Mouse (Mus musculus): Measurements from ENCODE around the gene Cfap65.
A peak's percentile ranks its signal among the peaks of the same experiment; 100 is the strongest.

Gene Cfap65

DNA sequence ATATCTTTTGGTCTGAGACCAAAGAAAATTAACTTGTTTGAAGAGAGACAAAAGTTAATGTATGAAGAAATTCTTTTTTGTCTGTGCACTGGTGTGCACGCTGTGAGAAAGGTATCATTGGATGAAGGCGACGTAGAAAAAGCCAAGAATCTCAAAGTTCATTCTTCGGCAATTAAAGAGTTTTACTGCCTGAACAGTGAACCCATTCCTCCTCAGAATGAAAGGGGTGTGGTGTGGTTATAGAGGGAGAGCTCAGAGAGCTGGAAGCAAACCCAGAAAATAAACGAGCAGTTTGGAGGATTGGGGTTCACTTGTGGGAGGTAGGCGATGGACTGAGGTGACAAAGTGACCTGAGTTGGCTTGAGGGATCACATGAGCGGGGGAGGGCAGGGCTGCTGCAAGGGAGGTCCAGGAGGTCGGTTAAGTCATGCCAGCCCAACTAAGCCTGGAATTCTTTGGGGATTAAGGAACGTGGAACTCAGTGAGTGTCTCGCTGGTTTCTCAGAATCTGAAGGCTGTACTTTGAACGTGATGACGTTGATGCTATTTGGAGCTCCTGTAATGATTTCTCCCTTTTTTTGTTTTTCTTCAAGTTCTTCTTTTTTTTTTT is 927 bp upstream of the Cfap65 start:
- peak; percentile 80 to 86 for DNase-seq

DNA sequence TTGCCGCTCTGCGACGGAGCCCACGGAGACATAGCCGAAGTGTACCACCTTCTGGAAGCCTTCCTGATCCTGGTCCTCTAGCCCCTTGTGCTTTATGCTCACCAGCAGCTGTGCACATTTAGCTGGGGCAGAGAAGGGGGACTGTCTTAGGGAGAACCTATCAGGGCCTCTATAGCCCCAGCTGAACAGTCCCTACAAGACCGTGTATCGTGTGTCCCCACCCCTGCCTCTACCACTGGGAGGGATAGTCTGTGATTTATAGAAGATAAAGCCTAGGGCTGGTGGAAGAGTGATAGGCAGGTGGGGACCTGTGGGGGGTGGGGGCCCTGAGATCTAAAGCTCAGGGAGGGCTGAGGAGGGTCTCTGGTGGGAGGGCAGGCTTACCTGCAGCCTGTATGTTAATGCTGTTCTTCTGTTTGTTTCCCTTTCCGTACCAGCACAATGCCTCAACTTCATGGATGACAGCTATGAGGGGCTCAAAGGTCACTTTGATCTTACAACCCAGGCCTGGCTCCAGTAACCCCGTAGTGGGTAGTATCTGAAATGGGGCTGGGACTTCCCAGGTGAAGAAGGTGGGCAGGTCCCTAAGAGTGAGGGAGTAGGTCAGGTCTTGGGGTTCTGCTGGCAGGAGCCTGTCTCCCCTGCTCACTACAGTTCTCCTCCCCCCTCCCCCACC is 7.6 kb downstream of the Cfap65 start:
- peak; percentile 13 to 14 for DNase-seq

DNA sequence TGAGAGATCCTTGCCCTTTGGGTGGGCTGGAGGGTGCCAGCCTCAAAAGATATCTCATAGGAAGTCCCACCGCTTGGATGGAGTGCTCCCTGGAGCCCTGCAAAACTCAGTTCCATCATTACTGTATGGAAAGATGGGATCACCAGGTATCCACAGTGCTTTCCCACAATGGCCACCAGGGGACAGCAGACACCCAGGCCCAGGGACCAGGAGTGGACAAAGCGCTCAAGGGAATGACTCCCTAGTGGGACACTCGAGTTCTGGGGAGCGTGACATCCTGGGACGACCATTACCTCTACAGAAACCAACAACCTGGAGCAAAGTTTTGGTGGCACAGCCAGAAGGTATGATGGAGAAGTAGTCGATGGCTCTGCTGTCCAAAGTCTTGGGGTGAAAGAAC is 8.7 kb downstream of the Cfap65 start:
- peak; percentile 69 to 85 for DNase-seq

DNA sequence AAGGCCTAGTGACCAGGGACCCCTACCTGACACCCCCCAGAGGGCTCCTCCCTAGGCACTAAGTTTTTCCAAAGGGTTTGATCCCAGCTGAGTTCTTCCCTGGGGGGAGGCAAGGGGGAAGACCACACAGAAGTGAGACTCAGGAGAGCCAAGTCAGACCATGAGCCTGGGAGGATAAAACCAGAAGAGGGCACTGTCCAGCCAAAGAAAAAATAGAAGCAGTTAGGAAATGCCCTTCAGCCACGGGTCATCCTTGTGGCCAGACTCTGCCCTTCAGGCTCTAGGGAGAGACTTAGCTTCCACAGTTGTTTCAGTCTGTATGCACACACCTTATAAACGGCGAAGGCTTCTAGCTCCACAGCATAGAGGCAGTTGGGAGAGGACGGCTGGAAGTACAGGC is 10.9 kb downstream of the Cfap65 start:
- peak; percentile 44 to 45 for DNase-seq

DNA sequence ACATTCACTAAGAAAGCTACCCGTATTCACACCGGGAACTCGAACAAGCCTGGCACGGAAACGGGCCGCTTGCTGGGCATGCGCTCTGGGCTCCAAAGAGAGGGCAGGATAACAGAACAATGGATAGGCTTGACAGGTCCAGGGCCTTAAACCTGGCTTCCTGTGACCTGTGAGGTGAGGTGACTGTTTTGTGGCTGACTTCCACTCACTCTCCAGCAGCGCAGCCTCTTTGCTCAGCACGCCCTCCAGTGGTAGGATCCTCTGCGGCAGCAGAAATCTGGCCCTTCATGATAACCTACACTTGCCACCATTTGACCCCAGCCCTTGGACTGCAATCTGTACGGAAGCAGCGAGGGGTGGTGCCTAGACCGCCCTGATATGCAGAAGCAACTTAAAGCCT is 19.7 kb downstream of the Cfap65 start:
- DNase-seq: peak in 1 of 2 experiments; percentile 61

DNA sequence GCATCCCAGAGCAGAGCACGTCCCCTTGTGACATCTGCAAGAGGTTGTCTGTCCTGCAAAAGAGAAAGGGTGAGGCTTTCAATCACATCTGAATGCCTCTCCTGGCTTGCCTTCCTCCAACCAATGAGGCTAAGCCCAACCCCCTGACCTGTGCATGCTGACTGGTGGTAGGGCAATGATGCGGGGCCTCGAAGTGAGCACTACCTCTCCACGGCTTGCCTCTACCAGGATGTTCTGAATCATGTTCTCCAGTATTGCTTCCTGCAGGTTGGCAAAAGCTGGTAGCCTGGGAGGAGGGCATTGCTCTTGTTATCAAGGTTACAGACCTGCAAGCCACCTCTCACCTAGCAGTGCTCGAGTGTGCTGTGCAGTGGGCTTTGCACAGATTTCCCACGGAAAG is 33.2 kb downstream of the Cfap65 start:
- DNase-seq: no peak

DNA sequence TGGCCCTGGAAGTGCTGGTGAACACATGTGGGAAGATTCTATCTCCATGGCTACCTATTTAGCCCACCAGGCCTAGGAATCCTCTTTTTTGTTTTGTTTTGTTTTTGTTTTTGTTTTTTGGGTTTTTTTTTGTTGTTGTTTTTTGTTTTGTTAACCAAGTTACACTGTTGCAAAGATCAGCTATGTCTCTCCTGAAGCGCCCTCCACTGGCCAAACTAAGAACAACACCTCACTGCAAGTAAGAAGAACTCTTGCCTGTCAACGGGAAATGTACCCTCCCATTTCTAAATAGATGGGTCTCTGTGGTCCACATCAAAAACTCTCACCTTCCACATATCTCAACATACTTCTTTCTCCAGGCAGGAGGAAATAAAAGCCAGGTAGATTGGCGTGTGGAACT is 33.7 kb downstream of the Cfap65 start:
- DNase-seq: peak; percentile 51 to 89

DNA sequence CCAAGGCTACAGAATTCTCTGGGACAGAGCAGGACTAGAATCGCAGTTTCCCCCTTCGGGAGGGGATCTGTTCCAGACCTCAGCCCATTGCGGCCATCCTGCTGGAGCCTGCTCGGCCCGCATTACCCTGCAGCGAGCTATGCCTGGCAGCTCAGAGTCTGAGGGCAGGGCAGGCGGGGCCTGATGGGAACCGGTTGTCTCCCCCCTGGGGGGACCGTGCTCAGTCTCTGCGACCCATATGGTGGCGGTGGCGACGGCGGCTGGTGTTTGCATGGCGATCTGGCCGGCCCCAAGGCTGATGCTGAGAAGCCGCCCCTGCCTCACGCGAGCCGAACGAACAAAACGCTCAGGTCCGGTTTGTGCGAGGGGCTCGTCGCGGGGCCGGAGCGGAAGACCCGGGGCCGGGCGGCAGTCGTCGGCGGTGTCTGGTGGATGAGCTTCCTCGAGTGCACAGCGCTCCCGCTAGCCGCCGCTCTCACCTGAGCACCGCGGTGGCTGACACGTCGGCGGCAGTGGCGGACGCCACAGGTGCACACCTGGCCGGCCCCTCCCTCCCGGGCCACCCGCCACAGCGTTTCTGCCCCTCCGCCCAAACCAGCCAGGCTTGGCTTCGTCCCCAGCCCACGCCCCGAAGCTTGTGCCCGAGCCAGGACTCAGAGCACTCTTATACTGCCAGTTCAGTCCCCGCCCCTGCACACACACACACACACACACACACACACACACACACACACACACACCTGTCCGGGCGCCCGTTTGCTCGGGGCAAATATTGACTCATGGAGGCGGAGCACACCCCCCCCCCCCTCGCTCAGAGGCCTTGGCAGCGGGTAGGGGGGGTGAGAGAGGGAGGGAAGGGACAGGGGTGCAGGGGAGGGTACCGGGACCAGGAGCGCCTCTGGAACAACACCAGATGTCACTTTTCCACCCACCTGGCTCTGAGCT is 34.8 kb downstream of the Cfap65 start:
- DNase-seq: peak; percentile 64 to 65

DNA sequence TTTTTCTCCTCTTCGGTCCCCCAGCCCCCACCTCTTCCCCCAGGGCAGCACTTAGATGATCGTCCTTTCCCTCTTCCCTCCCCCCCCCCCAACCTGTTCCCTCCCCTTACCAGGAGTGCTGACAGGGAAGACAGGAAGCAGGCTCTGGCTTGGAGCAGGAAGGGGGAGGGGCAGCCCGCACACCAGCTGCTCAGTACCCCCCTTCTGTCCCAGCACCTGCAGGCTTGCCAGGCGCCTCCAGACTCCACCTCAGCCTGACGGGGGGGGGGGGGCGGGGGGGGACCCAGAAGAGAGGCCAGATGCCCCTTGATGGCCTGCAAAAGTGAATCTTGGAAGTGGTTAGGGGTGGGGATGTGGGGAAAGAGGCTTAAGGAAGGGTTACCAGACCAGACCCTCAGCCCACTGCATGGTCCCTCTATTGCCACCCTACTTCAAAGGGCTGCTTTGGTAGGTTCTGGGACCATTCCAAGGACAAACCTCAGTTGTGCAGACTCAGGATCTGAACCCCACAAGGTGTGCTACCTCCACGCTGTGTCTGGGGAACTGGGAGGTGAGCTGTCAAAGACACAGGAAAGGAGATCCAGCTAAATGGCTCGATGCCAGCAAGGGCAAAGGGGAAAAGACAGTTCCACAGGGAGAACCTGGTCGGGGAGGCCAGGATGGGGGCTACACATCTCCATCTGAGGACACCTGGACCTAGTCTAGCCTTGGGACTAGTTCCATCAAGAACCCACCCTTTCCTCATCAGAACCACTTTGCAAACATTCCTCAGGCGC is 36.6 kb downstream of the Cfap65 start:
- DNase-seq: peak in 1 of 2 experiments; percentile 61

DNA sequence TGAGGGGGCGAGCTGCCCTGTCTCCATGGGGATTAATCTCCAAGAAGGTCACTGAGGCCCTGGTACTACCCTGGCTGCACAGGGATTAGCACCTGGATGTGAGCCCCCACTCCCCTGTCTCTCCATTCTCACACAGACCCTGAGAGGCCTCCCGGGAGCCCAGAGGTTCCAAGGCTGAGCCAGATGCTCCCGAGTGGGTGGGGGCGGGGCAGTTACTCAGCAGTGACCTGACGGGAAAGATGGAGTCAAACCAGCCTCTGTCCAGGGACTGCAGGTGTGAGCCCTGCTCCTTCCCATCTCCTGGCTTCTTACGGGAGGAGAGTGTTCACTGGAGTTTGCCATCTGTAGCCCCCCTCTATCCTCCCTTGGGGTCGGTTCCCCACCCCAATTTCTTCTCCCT is 37.4 kb downstream of the Cfap65 start:
- DNase-seq: no peak

DNA sequence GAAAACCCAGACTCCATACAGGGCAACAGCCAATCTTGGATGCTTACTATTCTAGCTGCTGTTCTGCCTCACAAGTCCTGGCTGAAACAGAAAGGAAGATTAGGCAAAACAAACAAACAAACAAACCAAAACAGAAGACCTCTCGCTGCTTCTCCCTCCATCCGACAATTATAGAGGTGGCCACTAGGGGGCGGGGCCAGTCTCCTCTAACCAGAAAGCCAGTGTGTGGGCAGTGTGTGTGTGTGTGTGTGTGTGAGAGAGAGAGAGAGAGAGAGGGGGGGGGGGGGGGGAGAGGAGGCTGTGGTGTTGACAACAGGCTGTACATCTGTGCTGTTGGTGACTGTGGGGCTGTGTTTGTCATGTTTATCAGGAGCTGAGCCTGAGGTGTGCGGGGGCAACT is 40.4 kb downstream of the Cfap65 start:
- DNase-seq: peak; percentile 59 to 84

DNA sequence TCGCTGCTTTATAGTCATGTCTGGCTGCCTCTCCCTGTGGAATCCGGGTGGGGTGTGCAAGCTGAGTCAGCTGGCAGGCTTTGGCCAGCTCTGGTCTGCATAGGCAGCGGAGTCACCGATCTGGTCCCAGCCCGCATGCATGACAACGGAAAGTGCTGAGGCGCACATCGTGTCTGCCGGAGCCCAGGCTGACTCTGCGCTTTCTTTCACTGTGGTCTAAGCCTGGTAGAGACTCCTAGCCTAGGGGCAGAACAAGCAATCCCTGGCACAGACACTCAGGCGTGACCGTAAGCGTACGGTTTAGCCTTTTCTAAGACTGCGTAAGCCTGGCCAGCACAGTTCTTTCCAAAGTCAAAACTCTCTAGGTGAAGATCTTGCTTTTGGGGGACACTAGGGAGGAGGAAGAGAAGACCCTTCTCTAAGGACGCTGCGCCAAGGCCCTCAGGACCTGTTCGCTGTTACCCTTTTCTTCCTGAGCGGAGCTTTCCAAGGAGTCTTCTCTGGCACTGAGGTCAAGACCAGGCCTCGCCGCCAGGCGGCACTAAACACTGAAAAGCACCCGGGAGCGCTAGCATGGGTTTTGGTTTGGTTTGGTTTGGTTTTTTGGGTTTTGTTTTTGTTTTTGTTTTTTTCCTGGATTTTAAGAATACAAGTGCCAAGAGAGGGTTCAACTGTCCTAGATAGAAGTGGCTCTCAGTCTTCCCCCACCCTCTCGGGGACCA is 42.1 kb downstream of the Cfap65 start, which contains the start of gene Cryba2:
Cryba2 (minus strand) TSS at position 10 of the 722 bp plus-strand sequence.
- DNase-seq: peak; percentile 58 to 81

DNA sequence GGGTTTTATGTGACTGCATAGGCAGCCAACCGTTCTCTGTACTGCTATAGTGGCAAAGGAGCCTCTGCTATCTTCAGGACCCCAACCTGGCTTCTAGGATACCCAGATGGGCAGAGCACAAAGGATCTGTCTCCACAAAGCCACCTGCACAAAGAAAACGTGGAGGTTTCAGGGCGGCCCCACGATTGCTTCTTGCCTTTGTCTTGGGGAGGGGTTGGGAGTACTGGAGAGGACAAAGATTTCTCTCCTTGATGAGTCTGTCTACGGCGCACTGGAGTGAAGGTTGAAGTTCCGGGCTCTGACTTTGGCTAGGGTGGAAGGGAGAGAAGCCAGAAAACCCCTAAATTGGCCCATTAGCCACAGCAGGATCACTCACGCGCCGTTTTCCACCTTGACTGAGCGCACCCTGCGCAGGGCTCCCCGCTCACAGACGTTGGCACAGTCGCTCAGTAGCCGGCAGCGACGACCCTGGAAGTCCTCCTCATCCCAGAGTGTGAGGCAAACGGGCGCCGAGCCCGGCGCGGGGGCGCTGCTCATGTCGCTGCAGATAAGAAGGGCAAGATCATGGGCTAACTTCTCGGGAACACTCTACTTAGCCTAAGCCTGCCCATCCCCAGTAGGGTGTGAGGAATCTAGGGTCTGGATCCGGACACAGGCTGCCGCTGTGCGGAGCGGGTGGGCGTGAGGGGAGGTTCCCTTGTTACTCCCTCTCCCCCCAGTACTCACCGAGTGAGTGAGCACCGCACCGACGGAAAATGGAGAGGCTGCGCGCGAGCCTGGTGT is 42.9 kb downstream of the Cfap65 start:
- no peak for DNase-seq

DNA sequence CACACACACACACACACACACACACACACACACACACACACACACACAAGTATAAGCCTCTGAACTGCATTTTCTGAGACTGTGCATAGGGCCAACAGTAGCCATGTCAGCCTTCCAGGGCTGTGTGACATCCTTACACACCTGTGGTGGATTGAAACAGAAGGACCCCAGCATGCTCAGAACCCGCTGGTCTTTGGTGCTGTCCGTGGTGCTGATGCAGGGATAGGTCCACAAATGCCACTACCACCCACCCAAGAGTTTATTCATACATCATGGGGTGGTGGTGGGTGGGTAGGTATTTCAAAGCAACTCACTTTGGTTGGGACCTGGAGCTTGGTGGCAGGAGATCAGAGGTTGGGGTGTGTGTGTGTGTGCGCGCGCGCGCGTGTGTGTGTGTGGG is 43.9 kb downstream of the Cfap65 start:
- DNase-seq: peak in 1 of 2 experiments; percentile 72

DNA sequence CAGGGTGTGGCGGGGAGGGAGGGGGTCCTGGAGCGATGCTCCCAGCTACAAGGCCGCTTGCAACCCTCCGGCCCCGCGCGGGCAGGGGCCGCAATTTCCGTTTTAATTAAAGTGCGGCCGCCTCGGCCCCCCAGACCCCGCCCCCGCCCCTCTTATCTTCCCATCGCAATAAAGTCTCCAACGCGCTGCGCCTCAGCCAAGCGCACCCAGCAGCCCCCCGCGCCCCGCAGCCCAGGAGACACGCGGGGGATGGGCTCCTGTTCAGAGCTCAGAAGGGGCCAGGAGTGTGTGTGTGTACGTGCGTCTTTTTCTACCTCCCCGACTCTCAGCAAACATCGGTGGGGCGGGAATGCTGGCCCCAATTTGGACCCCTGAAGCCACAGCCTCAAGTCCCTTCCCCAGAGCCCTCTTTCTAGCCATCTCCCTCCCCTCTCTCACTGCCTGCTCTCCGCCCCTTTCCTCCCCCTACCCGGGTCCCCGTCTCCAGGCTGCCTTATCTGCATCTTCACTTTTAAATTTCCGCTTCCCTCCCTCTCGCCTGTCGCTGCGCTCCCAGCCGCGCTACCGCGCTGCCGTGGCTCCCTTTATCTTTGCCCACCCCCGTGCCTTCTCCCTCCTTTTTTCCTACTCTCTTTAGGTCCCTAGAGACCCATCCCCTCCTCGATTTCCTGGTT is 49.9 kb downstream of the Cfap65 start, which contains the start of gene Fev:
Fev (minus strand) TSS at position 51 of the 674 bp plus-strand sequence.
- DNase-seq: no peak

DNA sequence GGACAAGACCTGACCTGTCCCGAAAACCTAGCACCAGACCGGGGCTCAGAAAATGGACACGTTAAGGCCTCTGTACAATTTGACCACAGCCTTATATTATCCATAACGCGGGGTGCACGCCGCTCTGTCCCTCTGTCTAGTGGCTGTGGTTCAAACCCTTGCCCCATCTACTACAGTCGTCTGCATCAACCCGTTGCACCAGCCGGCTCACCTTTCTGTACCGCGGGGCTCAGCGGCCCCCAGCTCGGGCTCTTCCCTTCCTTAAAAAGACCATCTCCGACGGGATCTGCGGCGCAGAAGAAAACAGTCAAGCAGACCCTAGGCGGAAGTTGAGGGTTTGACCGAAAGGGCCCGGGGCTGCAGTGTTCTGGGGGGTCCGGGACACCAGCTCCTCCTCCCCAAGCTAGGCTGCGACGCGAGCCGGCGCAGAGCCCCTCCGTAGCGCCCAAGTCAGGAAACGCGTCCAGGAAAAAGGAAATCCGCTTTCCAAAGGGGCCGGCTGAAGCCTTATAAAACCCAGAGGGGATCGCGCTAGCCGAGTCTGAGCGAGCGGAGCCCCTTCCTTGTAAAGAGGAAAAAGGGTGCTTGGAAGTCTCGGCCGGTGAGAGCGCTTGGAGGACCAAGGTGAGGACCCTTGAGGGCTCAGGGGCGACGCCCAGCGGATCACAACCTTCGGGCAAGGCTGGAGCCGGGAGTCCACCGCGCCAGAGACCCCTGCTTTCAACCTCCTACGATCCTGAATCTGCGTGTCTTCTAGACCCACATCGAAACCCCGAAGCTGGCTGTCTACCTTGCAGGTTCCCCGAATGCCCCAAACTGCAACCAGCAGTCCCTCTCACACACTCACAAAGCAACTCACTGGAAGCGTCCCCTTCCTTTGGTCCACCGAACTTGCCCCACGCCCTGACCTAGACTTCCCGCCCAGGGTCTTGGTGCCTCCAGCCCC is 50.9 kb downstream of the Cfap65 start:
- no peak for DNase-seq

DNA sequence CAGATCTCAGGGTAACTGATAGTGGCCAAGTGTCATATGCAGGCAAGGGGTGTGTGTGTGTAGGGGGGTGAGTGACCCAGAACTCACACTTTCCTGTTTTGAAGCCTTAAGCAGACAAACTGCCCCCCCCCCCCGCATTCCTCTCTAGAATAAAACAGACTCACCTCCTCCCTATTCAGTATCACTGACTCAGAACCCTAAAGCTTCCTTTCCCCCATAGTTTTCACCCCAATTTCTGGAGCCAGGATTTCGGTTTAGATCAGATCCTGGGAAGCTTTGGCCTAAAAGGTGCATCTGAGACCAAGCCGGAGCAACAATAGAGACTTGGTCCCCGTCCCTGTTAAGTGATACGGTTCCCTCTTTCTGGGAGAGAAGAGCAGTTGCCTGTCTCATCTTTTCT is 52.0 kb downstream of the Cfap65 start:
- no peak for DNase-seq

DNA sequence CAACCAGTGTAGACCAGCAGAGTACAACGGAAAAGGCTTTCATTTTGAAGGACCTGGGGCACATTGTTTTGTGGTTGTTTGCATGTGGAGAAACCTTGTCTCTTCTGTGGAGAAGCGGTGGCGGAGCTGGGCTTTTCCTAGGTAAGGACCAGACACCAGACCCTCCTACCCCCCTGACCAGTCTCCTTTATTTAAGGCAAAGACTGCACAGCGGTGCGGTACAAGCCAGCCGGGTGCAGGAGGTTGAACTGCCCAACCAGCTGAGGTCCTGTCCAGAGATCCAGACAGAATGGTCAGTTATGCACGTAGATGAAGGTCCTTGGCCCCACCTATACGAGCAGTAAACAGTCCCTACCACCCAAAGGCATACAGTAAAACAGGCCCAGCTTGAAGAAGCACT is 52.6 kb downstream of the Cfap65 start:
- DNase-seq: no peak

DNA sequence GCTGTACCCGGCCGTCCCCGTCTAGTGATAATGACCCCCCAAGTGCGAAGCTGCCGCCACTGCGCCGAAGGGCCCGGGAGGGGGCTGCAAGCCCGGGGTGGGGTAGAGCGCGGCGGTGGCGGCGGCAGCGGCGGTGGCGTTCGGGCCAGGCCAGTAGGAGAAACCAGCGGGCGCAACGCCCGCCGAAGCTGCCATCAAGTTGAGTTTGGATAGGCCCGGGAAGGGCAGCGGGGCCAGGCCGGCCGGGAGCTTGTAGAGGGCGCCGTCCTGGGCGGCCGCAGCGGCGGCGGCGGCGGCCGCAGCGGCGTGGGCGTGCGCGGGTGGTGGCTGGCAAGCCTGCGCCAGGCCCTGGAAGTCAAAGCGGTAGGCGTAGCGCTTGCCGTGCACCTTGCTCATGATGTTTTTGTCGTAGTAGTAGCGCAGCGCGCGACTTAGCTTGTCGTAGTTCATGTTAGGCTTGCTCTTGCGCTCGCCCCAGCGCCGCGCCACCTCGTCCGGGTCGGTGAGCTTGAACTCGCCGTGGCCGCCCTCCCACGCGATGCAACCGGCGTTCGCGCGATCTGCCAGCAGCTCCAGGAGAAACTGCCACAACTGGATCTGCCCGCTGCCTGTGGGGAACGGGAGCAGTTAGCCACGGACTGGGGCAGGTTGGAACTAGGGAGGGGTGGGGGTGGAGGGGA is 53.2 kb downstream of the Cfap65 start:
- DNase-seq: peak in 1 of 2 experiments; percentile 43

Measured in kidney, postnatal 36 days (tissue).